Mouse (Mus musculus): ENCODE results near the gene Sult1b1. TPM values are rescaled to one million over a fixed set of nuclear protein-coding genes. Genes with fewer than 3 reads are reported as not detected.
"Not testable (repeated sequence)": the region's sequence is repeated elsewhere in the genome, so short reads cannot be mapped to it uniquely, and the experiment has no call there.

The Sult1b1 gene
- polyA plus RNA-seq, 1 experiment from 2014 or later, result not detected

- no peaks in the 10 kb centered on the region for H3K9me3 ChIP-seq (replicated peaks; ENCODE audit: control insufficient read depth, low read length)
- H3K27me3 ChIP-seq (ENCODE audit: control insufficient read depth, insufficient read depth, low read length), result no peaks in the 10 kb centered on the region
- H3K4me2 ChIP-seq, result no peak overlapping the region
- 58% methylated on average over 5 of the region's 5 CpGs for WGBS (ENCODE audit: insufficient replicate concordance)
- H3K9ac ChIP-seq (ENCODE audit: low read depth, low read length), result no peak overlapping the region
- H3K4me1 ChIP-seq (ENCODE audit: control insufficient read depth, insufficient read depth, low read length), result no peaks in the 10 kb centered on the region
- H3K4me3 ChIP-seq (ENCODE audit: low read depth, low read length), result no peak overlapping the region
- no peak for ATAC-seq (replicated peaks; ENCODE audit: insufficient number of reproducible peaks, low FRiP score, low TSS enrichment)
- H3K36me3 ChIP-seq (ENCODE audit: control insufficient read depth, insufficient read depth, low read length), result no peaks in the 10 kb centered on the region
- H3K27ac ChIP-seq (ENCODE audit: low read depth, low read length), result no peak overlapping the region
These were observed 22.1 kb upstream of the Sult1b1 start for GRCm38 (mm10) chr5:87560145-87560544.

DNA sequence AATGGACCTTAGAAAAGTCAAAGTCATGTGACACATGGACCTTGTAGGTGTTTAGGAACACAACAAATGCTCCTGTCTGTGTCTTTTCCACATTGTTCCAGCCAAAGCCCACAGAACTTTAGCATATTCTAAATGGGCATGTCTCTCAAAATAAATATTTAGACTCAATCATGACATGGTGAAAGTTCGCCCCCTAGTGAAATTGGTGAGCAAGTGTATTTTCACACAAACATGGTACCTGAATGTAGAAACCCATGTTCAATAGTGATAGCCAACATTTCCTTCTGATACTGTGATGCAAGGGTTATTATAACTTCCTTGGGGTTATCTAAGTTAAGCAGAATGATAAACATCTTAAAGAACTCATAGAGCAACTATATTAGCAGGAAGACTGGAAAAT lies 12.9 kb upstream of the Sult1b1 start:
- Histone ChIP-seq H3K27me3 (ENCODE audit: control insufficient read depth, insufficient read depth, low read length) (no peaks in the 10 kb centered on the region), H3K9ac (ENCODE audit: low read depth, low read length) (no peak overlapping the region), H3K4me2 (no peak overlapping the region), H3K4me3 (ENCODE audit: low read depth, low read length) (no peak overlapping the region), H3K4me1 (ENCODE audit: control insufficient read depth, insufficient read depth, low read length) (no peaks in the 10 kb centered on the region), H3K36me3 (ENCODE audit: control insufficient read depth, insufficient read depth, low read length) (no peaks in the 10 kb centered on the region), H3K9me3 (replicated peaks; ENCODE audit: control insufficient read depth, low read length) (no peaks in the 10 kb centered on the region), H3K27ac (ENCODE audit: low read depth, low read length) (no peak overlapping the region)
- ATAC-seq (replicated peaks; ENCODE audit: insufficient number of reproducible peaks, low FRiP score, low TSS enrichment), result no peak
- WGBS (ENCODE audit: insufficient replicate concordance), result 23% methylated on average over 1 of the region's 1 CpGs

DNA sequence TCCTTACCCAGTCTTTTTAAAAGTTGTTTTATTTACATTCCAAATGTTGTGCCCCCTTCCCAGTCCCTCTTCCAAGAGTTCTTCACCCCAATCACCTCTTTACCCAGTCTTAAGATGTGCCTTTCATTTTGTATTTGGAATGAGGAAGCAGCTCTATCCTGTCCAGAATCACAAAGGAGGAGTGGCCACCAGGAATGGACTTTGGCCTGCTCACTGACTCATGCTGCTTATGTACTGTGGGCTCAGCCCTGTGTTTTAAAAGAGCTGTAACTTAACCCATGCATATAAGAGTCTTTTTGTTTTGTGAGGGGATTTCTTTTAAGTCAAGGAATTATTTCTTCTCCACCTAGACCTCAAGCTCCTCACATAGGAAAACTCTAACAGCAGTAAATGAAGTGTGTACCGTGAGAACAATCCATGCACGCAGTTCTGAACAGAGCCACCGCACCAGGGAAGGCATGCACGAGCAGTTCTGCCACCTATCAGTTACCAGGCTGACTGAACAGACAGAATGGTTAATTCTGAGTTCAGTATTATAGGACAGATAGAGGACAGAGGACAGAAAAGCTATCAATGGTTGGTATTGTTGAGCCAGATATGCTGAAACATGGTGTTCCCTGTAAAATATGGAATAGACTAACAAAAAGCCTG lies 1.9 kb downstream of the Sult1b1 start:
- H3K9me3 ChIP-seq (replicated peaks; ENCODE audit: control insufficient read depth, low read length), result no peaks in the 10 kb centered on the region
- H3K27ac ChIP-seq (ENCODE audit: low read depth, low read length), result no peak overlapping the region
- no peaks in the 10 kb centered on the region for H3K27me3 ChIP-seq (ENCODE audit: control insufficient read depth, insufficient read depth, low read length)
- H3K4me3 ChIP-seq (ENCODE audit: low read depth, low read length), result no peak overlapping the region
- no peak for ATAC-seq (replicated peaks; ENCODE audit: insufficient number of reproducible peaks, low FRiP score, low TSS enrichment)
- H3K36me3 ChIP-seq (ENCODE audit: control insufficient read depth, insufficient read depth, low read length), result no peaks in the 10 kb centered on the region
- H3K4me1 ChIP-seq (ENCODE audit: control insufficient read depth, insufficient read depth, low read length), result no peaks in the 10 kb centered on the region
- no peak overlapping the region for H3K9ac ChIP-seq (ENCODE audit: low read depth, low read length)
- no peak overlapping the region for H3K4me2 ChIP-seq
- 70% methylated on average over 4 of the region's 4 CpGs for WGBS (ENCODE audit: insufficient replicate concordance)

GRCm38 (mm10) chr5:87532288-87532687 lies 5.7 kb downstream of the Sult1b1 start:
- 65% methylated on average over 2 of the region's 2 CpGs for WGBS (ENCODE audit: insufficient replicate concordance)
- no peak for ATAC-seq (replicated peaks; ENCODE audit: insufficient number of reproducible peaks, low FRiP score, low TSS enrichment)

GRCm38 (mm10) chr5:87523561-87523960 lies 14.4 kb downstream of the Sult1b1 start:
- H3K4me3 ChIP-seq (ENCODE audit: low read depth, low read length); H3K4me2 ChIP-seq; H3K4me1 ChIP-seq (ENCODE audit: control insufficient read depth, insufficient read depth, low read length); H3K36me3 ChIP-seq (ENCODE audit: control insufficient read depth, insufficient read depth, low read length); ATAC-seq (replicated peaks; ENCODE audit: insufficient number of reproducible peaks, low FRiP score, low TSS enrichment); H3K27me3 ChIP-seq (ENCODE audit: control insufficient read depth, insufficient read depth, low read length); H3K9ac ChIP-seq (ENCODE audit: low read depth, low read length); H3K9me3 ChIP-seq (replicated peaks; ENCODE audit: control insufficient read depth, low read length); H3K27ac ChIP-seq (ENCODE audit: low read depth, low read length): not testable (repeated sequence)
- 86% methylated on average over 2 of the region's 2 CpGs for WGBS (ENCODE audit: insufficient replicate concordance)

More at GRCm38 (mm10) chr5:87532288-87532687, 5.7 kb downstream of the Sult1b1 start:
- H3K36me3 ChIP-seq (ENCODE audit: control insufficient read depth, insufficient read depth, low read length), result no peaks in the 10 kb centered on the region
- no peaks in the 10 kb centered on the region for H3K4me1 ChIP-seq (ENCODE audit: control insufficient read depth, insufficient read depth, low read length)
- no peak overlapping the region for H3K4me2 ChIP-seq
- H3K27ac ChIP-seq (ENCODE audit: low read depth, low read length), result no peak overlapping the region
- H3K27me3 ChIP-seq (ENCODE audit: control insufficient read depth, insufficient read depth, low read length), result no peaks in the 10 kb centered on the region
- H3K9me3 ChIP-seq (replicated peaks; ENCODE audit: control insufficient read depth, low read length), result no peaks in the 10 kb centered on the region
- no peak overlapping the region for H3K4me3 ChIP-seq (ENCODE audit: low read depth, low read length)
- no peak overlapping the region for H3K9ac ChIP-seq (ENCODE audit: low read depth, low read length)

DNA sequence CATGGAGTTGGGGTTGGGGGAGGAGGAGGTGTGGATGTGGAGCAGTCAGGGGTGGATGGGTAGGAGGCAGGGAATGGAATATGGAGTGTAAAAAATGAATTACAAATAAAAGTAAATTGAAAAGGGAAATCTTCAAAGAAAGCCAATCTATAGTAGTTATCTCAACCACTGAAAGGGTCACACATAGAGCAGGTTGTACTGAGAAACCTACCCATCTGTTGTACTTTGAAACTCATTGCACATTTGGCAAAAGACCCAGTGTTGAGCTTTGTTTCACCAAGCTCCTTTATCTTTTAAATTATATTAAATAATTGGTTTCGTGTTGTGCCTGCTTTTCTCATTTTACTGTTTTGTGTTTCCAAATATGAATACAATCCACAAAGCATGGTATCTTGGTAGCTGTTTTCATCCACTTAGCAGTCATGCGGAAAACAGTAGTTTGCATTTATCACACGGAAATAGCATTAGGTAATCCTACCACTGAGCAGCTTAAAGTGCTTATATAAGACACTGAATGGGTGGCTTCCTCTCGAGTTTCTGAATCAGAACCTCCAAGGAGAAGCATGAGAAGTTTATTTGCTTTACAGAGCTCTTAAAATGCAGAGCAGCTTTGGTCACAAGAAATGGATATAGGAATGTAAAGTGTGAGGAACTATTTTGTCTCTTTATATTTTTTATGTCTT lies 32.1 kb downstream of the Sult1b1 start:
- no peak overlapping the region for H3K4me2 ChIP-seq
- H3K4me1 ChIP-seq (ENCODE audit: control insufficient read depth, insufficient read depth, low read length), result no peaks in the 10 kb centered on the region
- no peak for ATAC-seq (replicated peaks; ENCODE audit: insufficient number of reproducible peaks, low FRiP score, low TSS enrichment)
- H3K4me3 ChIP-seq (ENCODE audit: low read depth, low read length), result no peak overlapping the region
- 59% methylated on average over 4 of the region's 4 CpGs for WGBS (ENCODE audit: insufficient replicate concordance)
- no peaks in the 10 kb centered on the region for H3K9me3 ChIP-seq (replicated peaks; ENCODE audit: control insufficient read depth, low read length)
- H3K9ac ChIP-seq (ENCODE audit: low read depth, low read length), result no peak overlapping the region
- H3K27me3 ChIP-seq (ENCODE audit: control insufficient read depth, insufficient read depth, low read length), result no peaks in the 10 kb centered on the region
- H3K36me3 ChIP-seq (ENCODE audit: control insufficient read depth, insufficient read depth, low read length), result no peaks in the 10 kb centered on the region
- no peak overlapping the region for H3K27ac ChIP-seq (ENCODE audit: low read depth, low read length)

- Histone ChIP-seq H3K4me3 (ENCODE audit: low read depth, low read length) (no peak overlapping the region), H3K27ac (ENCODE audit: low read depth, low read length) (no peak overlapping the region), H3K9me3 (replicated peaks; ENCODE audit: control insufficient read depth, low read length) (no peaks in the 10 kb centered on the region), H3K4me1 (ENCODE audit: control insufficient read depth, insufficient read depth, low read length) (no peaks in the 10 kb centered on the region), H3K9ac (ENCODE audit: low read depth, low read length) (no peak overlapping the region), H3K27me3 (ENCODE audit: control insufficient read depth, insufficient read depth, low read length) (no peaks in the 10 kb centered on the region), H3K4me2 (no peak overlapping the region), H3K36me3 (ENCODE audit: control insufficient read depth, insufficient read depth, low read length) (no peaks in the 10 kb centered on the region)
- whole genome bisulfite sequencing (ENCODE audit: insufficient replicate concordance), result 62% methylated on average over 1 of the region's 1 CpGs
- ATAC-seq (replicated peaks; ENCODE audit: insufficient number of reproducible peaks, low FRiP score, low TSS enrichment), result no peak
These were observed 35.3 kb downstream of the Sult1b1 start for GRCm38 (mm10) chr5:87502687-87503086.

GRCm38 (mm10) chr5:87499341-87499740 lies 38.7 kb downstream of the Sult1b1 start:
- H3K9me3 ChIP-seq (replicated peaks; ENCODE audit: control insufficient read depth, low read length), result no peaks in the 10 kb centered on the region
- H3K9ac ChIP-seq (ENCODE audit: low read depth, low read length), result no peak overlapping the region
- no peak overlapping the region for H3K27ac ChIP-seq (ENCODE audit: low read depth, low read length)
- H3K4me2 ChIP-seq, result no peak overlapping the region
- H3K36me3 ChIP-seq (ENCODE audit: control insufficient read depth, insufficient read depth, low read length), result no peaks in the 10 kb centered on the region
- no peak overlapping the region for H3K4me3 ChIP-seq (ENCODE audit: low read depth, low read length)
- no peaks in the 10 kb centered on the region for H3K4me1 ChIP-seq (ENCODE audit: control insufficient read depth, insufficient read depth, low read length)
- ATAC-seq (replicated peaks; ENCODE audit: insufficient number of reproducible peaks, low FRiP score, low TSS enrichment), result no peak
- no peaks in the 10 kb centered on the region for H3K27me3 ChIP-seq (ENCODE audit: control insufficient read depth, insufficient read depth, low read length)

DNA sequence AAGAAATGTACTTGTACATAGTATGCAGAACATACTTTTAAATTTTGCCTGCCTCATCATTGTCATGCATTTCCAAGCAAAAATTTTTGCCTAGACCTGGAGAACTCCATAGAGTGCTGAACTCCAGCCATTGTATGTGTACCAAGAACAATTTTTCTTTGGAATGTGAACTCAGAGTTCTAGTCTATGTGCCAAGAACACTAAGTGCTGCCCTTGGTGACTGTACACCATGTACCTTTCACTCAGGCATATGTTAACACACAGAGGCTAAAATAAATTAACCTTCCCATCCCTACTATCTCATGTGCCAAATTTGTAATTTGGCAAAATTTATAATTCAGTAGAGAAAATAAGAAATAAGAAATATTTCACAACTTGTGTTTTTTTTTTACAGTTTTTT lies 39.1 kb downstream of the Sult1b1 start:
- no peak overlapping the region for H3K4me3 ChIP-seq (ENCODE audit: low read depth, low read length)
- no peaks in the 10 kb centered on the region for H3K36me3 ChIP-seq (ENCODE audit: control insufficient read depth, insufficient read depth, low read length)
- no peak overlapping the region for H3K4me2 ChIP-seq

More for the DNA sequence above, 39.1 kb downstream of the Sult1b1 start:
- no peak for ATAC-seq (replicated peaks; ENCODE audit: insufficient number of reproducible peaks, low FRiP score, low TSS enrichment)
- H3K9ac ChIP-seq (ENCODE audit: low read depth, low read length), result no peak overlapping the region
- H3K27ac ChIP-seq (ENCODE audit: low read depth, low read length), result no peak overlapping the region
- H3K9me3 ChIP-seq (replicated peaks; ENCODE audit: control insufficient read depth, low read length), result no peaks in the 10 kb centered on the region
- no peaks in the 10 kb centered on the region for H3K4me1 ChIP-seq (ENCODE audit: control insufficient read depth, insufficient read depth, low read length)
- H3K27me3 ChIP-seq (ENCODE audit: control insufficient read depth, insufficient read depth, low read length), result no peaks in the 10 kb centered on the region
